Mouse (Mus musculus) central nervous system, embryonic 11.5 days (tissue): ENCODE data around the gene Timm9. TPM values are rescaled to one million over a fixed set of nuclear protein-coding genes. Genes with fewer than 3 reads are reported as not detected.

ENCODE experiments used
- polyA plus RNA-seq: library from polyadenylated mRNA; depleted of rRNA; stranded (reverse); fragments of >200 nt; gene quantifications from 2 replicates; pipeline ENCODE4 v1.2.3, GENCODE M21; 2012; rRNA removed

The Timm9 gene
- 47.7 and 50.8 TPM in 2 replicates for polyA plus RNA-seq

GRCm38 (mm10) chr12:71136130-71136973, at the start of gene Timm9, which contains the start of gene 2700049A03Rik:
Gene Timm9, minus strand, starts transcription at chr12:71136684.
Gene 2700049A03Rik, plus strand, starts transcription at chr12:71136848.

GRCm38 (mm10) chr12:71111331-71111730, 25.2 kb downstream of the Timm9 start, which contains the start of gene Tomm20l:
Gene Tomm20l, plus strand, starts transcription at chr12:71111428.

Other genes with a start within 250 kb of the Timm9 start
- 92.6 and 108 TPM in 2 replicates for gene Actr10, start 198.8 kb downstream of the Timm9 start, polyA plus RNA-seq
- 276 and 356 TPM in 2 replicates for gene Psma3, start 162.1 kb downstream of the Timm9 start, polyA plus RNA-seq
- gene Arid4a, start 120.7 kb downstream of the Timm9 start, polyA plus RNA-seq = 11.4 and 19.2 TPM in 2 replicates
- not detected in 2 replicates for gene Tomm20l, start 25.3 kb downstream of the Timm9 start, polyA plus RNA-seq
- 9.8 and 12.4 TPM in 2 replicates for gene 2700049A03Rik, start 164 bp upstream of the Timm9 start, polyA plus RNA-seq
- 26.4 and 37.8 TPM in 2 replicates for gene Dact1, start 173.2 kb upstream of the Timm9 start, polyA plus RNA-seq